Mouse (Mus musculus) liver, embryonic 14.5 days (tissue): ENCODE results near the gene Cntnap5c. TPM values are rescaled to one million over a fixed set of nuclear protein-coding genes. Genes with fewer than 3 reads are reported as not detected.

ENCODE experiments used
- ATAC-seq: fragments of 200-750 bp; cut with Nextera tagmentation; 2 replicates; pipeline ENCODE4 v1.8.0; 2017; ENCODE audit warnings: moderate number of reproducible peaks, mild to moderate bottlenecking, moderate library complexity; ENCODE audit not compliant: insufficient read depth
- DNase-seq, 3 experiments: peaks; one replicate each; pipeline ENCODE4 v3.0.0-alpha.2; 2012 to 2013; ENCODE audit warnings: low read depth in 3 of 3, low spot score in 3 of 3
- H3K27ac ChIP-seq: fragments of 300-500 bp; sonication (generic); 2 replicates; pipeline ENCODE4 v1.5.1; 2014; ENCODE audit warnings: moderate library complexity, mild to moderate bottlenecking, control low read depth, inconsistent platforms
- H3K27me3 ChIP-seq: fragments of 300-500 bp; sonication (generic); 2 replicates; pipeline ENCODE4 v1.6.1; 2014; ENCODE audit warnings: mild to moderate bottlenecking, low read length, moderate library complexity; ENCODE audit not compliant: control insufficient read depth, insufficient read depth
- H3K36me3 ChIP-seq: fragments of 300-500 bp; sonication (generic); replicated peaks from 2 replicates; pipeline ENCODE4 v1.6.1; 2014; ENCODE audit warnings: low read depth; ENCODE audit not compliant: control insufficient read depth, insufficient read depth
- H3K4me1 ChIP-seq, 2 experiments: fragments of 200-500 bp in 1 of 2; fragments of 300-500 bp in 1 of 2; sonication (generic) in 1 of 2; replicated peaks; 2 replicates each; pipeline ENCODE4 v1.6.1; 2012 to 2014; ENCODE audit warnings: antibody characterized with exemption in 1 of 2, inconsistent platforms in 1 of 2, low read length in 1 of 2; ENCODE audit not compliant: control insufficient read depth in 2 of 2, insufficient read depth in 2 of 2
- H3K4me2 ChIP-seq: fragments of 300-500 bp; sonication (generic); 2 replicates; pipeline ENCODE4 v1.6.1; 2014; ENCODE audit warnings: low read depth, mild to moderate bottlenecking, control low read depth, moderate library complexity
- H3K4me3 ChIP-seq, 2 experiments: fragments of 200-500 bp in 1 of 2; fragments of 300-500 bp in 1 of 2; sonication (generic) in 1 of 2; 2 replicates each; pipeline ENCODE4 v1.5.1; 2012 to 2014; ENCODE audit warnings: low read depth in 2 of 2, low read length in 2 of 2, mild to moderate bottlenecking in 2 of 2, control low read depth in 1 of 2, inconsistent platforms in 1 of 2, moderate library complexity in 1 of 2; ENCODE audit not compliant: insufficient read depth in 1 of 2
- H3K9ac ChIP-seq: fragments of 300-500 bp; sonication (generic); replicated peaks from 2 replicates; pipeline ENCODE4 v1.6.1; 2014; ENCODE audit warnings: mild to moderate bottlenecking, control low read depth, moderate library complexity
- H3K9me3 ChIP-seq: fragments of 300-500 bp; sonication (generic); 2 replicates; pipeline ENCODE4 v1.6.1; 2016; ENCODE audit warnings: low read length, mixed read lengths; ENCODE audit not compliant: control insufficient read depth
- CTCF ChIP-seq: IDR thresholded peaks from 2 replicates; pipeline ENCODE4 v1.5.1; 2016; ENCODE audit warnings: antibody characterized with exemption, low read depth, control low read depth
- EP300 ChIP-seq: IDR thresholded peaks from 2 replicates; pipeline ENCODE4 v1.6.1; 2016; ENCODE audit warnings: antibody characterized with exemption, low read depth
- WGBS: fragments of 180-500 bp; shearing (Covaris S2); extraction: QIAGEN DNeasy Blood & Tissue Kit; methylation state at CpG from one replicate; pipeline ENCODE4 v1.1.7; 2014; ENCODE audit not compliant: insufficient replicate concordance; 5-methylcytosine and 5-hydroxymethylcytosine counted together
- polyA plus RNA-seq, 2 experiments: library from polyadenylated mRNA; depleted of rRNA in 1 of 2; stranded (reverse) in 1 of 2; unstranded in 1 of 2; fragments of >200 nt; fragmentation: Nextera tagmentation in 1 of 2; extraction: Ambion mirVana in 1 of 2; gene quantifications; 2 replicates each; pipeline versions ENCODE4 v1.2.1 to v1.2.3; 2012 to 2014

Gene Cntnap5c
- polyA plus RNA-seq, 2 experiments: not detected

DNA sequence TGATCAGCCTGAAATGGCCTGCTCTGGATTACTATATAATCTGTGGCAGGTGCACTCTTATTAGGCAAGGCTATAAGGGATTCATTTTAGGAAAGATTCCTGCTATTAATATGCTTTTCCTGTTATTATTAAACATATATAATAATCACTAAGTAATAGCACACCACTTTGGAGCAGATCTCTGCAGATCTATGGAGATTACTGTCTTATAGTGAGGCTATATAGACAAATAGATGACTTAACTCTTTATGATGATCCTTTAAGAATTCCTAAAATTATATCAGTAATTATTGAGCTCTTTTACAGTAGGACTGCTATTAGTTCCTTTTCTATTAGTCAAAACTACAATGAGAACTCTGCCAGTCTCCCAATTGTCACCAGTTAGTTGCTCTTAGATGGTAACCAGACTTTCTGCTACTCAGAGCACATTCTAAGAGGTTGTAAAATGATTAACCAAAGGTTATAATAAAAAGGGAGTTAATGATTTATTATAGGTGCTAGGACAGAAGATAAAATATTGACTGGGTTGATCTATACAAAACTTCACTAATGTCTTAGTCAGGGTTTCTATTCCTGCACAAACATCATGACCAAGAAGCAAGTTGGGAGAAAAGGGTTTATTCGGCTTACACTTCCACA, 18.9 kb downstream of the Cntnap5c start:
- ATAC-seq: no peak
- Histone ChIP-seq H3K27ac (no peak overlapping the region), H3K4me2 (no peak overlapping the region), H3K36me3 (no peaks in the 10 kb centered on the region), H3K27me3 (no peaks in the 10 kb centered on the region), H3K9me3 (no peaks in the 10 kb centered on the region), H3K4me3 (no peak overlapping the region), H3K4me1 (no peaks in the 10 kb centered on the region), H3K9ac (no peak overlapping the region)
- WGBS: 53% methylated on average over 1 of the region's 1 CpGs
- no peak for DNase-seq
- TF ChIP-seq EP300 (no peak), CTCF (no peak)

DNA sequence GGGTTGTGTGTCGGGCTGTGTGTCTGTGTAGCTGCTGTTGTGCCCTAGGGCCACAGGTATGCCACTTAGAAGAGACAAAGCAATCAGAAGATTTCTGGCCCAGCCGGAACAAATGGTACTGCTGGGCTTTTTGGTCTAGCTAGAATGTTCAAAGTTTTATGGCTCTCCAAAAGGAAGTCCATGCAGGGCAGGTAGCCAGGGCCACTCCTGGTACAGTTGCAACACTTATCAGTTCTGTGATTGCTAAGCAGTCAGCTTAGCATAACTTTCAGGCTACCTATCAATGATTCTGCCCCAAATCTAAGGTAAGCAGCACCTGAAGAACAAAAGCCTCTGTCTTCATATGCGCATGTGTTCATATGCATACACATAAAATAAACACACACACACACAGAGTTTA, 26.0 kb downstream of the Cntnap5c start:
- H3K9ac ChIP-seq: no peak overlapping the region
- ATAC-seq (no peak), DNase-seq (no peak)
- H3K9me3 ChIP-seq: no peaks in the 10 kb centered on the region
- no peaks in the 10 kb centered on the region for H3K36me3 ChIP-seq
- H3K27ac ChIP-seq: no peak overlapping the region
- H3K4me1 ChIP-seq: no peaks in the 10 kb centered on the region
- WGBS: 51% methylated on average over 3 of the region's 3 CpGs
- H3K4me3 ChIP-seq: no peak overlapping the region
- no peak overlapping the region for H3K4me2 ChIP-seq
- H3K27me3 ChIP-seq: no peaks in the 10 kb centered on the region
- TF ChIP-seq EP300 (no peak), CTCF (no peak)

DNA sequence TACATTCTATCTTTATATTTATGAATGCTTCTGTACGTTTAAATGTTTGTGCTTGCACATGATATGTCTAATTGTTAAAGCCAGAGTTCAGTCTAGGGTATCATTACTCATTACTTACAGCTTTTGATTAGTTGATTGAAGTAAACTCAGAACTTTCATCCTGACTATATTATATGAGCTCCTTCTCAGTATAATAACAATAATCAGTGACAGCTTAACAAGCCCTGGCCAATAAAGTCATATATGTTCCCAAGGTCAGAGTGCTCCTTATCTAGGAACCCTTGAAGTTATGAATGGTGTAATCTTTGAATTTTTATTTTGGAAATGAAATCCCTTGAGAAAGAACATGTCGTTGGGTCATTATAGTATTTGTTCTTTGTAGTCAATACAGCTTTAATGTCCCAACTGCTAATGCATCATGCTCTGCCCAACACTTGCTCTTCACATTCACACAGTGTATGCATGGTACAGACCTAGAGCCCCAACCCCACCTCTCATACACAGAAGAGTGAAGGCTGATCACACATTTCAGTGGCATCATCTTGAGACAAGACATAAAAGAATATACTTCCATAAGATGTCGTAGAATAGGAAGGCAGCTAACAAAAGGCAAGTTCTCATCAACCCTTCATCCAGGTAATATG, 27.4 kb downstream of the Cntnap5c start:
- Histone ChIP-seq H3K4me2 (no peak overlapping the region), H3K36me3 (no peaks in the 10 kb centered on the region), H3K4me3 (no peak overlapping the region), H3K27me3 (no peaks in the 10 kb centered on the region), H3K9me3 (no peaks in the 10 kb centered on the region), H3K9ac (no peak overlapping the region), H3K4me1 (no peaks in the 10 kb centered on the region), H3K27ac (no peak overlapping the region)
- no peak for ATAC-seq
- WGBS: 54% methylated on average over 3 of the region's 3 CpGs
- TF ChIP-seq EP300: no peak
- TF ChIP-seq CTCF: no peak
- no peak for DNase-seq

DNA sequence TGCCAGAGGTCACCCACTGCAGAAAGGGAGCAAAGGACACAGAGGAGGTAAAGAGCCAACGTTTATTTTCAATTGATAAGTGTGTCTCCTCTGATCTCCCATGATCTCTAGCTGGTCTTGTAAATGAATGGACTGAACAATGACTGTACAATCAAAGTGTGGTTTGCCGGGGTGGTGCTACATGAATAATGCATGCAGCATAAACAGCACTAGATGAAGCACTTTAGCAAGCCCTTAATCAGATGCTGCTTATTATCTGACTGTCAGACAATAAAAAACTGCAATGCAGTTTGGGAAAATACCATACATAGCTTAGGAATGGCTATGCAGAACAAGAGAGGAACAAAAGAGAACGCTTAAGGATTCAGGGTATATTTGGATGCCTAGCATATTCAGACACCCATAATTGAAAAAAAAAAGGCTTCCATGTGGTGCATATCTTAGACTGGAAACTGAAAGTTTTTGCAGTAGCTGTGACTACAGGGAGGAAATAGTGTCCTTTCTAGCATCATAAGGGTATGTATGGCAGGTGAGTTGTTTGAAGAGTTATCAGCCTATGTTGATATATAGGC, 30.1 kb downstream of the Cntnap5c start:
- no peak overlapping the region for H3K4me3 ChIP-seq
- no peak for TF ChIP-seq EP300
- no peak for TF ChIP-seq CTCF
- ATAC-seq: no peak
- DNase-seq: no peak
- H3K27me3 ChIP-seq: no peaks in the 10 kb centered on the region
- no peak overlapping the region for H3K9ac ChIP-seq
- WGBS: 46% methylated on average over 3 of the region's 3 CpGs
- H3K36me3 ChIP-seq: no peaks in the 10 kb centered on the region
- no peak overlapping the region for H3K4me2 ChIP-seq
- no peaks in the 10 kb centered on the region for H3K4me1 ChIP-seq
- H3K9me3 ChIP-seq: no peaks in the 10 kb centered on the region
- H3K27ac ChIP-seq: no peak overlapping the region

DNA sequence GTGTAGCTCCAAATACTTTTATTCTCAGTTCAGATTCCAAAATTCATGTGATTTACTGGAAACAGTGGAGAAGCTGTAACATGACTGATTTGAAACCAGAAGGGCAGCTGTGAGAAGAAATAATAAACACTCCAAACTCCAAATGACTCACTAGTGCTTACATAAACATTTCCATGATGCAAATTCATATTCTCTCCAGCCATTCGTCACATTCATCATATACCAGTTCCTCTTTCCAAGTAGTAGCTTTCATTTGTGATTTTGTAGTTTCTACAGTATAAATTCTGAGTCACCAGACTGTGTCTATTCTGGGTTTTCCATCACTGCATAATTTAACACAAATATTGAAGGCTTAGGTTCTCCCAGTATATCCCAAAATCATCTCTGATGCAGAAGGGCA, 31.8 kb downstream of the Cntnap5c start:
- Histone ChIP-seq H3K4me2 (no peak overlapping the region), H3K9me3 (no peaks in the 10 kb centered on the region), H3K4me3 (no peak overlapping the region), H3K27me3 (no peaks in the 10 kb centered on the region), H3K4me1 (no peaks in the 10 kb centered on the region), H3K36me3 (no peaks in the 10 kb centered on the region), H3K9ac (no peak overlapping the region), H3K27ac (no peak overlapping the region)
- DNase-seq (no peak), ATAC-seq (no peak)
- 50% methylated on average over 1 of the region's 1 CpGs for WGBS
- TF ChIP-seq CTCF: no peak
- TF ChIP-seq EP300: no peak
